Mouse (Mus musculus): ENCODE data around the gene Slit3. TPM values are rescaled to one million over a fixed set of nuclear protein-coding genes. Genes with fewer than 3 reads are reported as not detected.

Slit3 gene
- total and polyA plus RNA-seq, 3 experiments: not detected

- Histone ChIP-seq H3K27ac (ENCODE audit: control insufficient read depth, low read depth, low read length) (no peak overlapping the region), H3K36me3 (ENCODE audit: control insufficient read depth in 1 of 2, insufficient read depth in 2 of 2, low read length in 2 of 2) (no peaks in the 10 kb centered on the region), H3K79me2 (ENCODE audit: control insufficient read depth, insufficient read depth, low read length, poor library complexity) (no peaks in the 10 kb centered on the region), H3K9me3 (replicated peaks; ENCODE audit: insufficient read depth, low read length) (no peaks in the 10 kb centered on the region), H3K4me1 (ENCODE audit: control insufficient read depth in 1 of 2, insufficient read depth in 2 of 2, low read length in 2 of 2) (no peaks in the 10 kb centered on the region), H3K9ac (ENCODE audit: control insufficient read depth, low read depth, low read length, poor library complexity, severe bottlenecking) (no peak overlapping the region), H3K4me3 (ENCODE audit: control insufficient read depth in 1 of 2, insufficient read depth in 1 of 2, low read depth in 2 of 2, low read length in 2 of 2) (no peak overlapping the region), H3K27me3 (ENCODE audit: control insufficient read depth in 1 of 2, insufficient read depth in 2 of 2, low read length in 2 of 2) (no peaks in the 10 kb centered on the region; a peak in 1 of 4 replicates)
- DNase-seq (ENCODE audit: low read depth, low spot score): no peak
- TF ChIP-seq CTCF (IDR thresholded peaks at IDR 0.05 in 2 of 3, conservative IDR thresholded peaks at IDR 0.05 in 1 of 3; ENCODE audit: control insufficient read depth in 1 of 3, insufficient read depth in 1 of 3, low read depth in 2 of 3, low read length in 3 of 3, poor library complexity in 1 of 3, severe bottlenecking in 1 of 3) (no peak), ELF1 (IDR thresholded peaks at IDR 0.05; ENCODE audit: low read depth, low read length) (no peak), CHD2 (IDR thresholded peaks at IDR 0.05; ENCODE audit: low read length) (no peak), TAL1 (IDR thresholded peaks at IDR 0.05; ENCODE audit: low read length) (no peak), ZMIZ1 (IDR thresholded peaks at IDR 0.05; ENCODE audit: low read depth, low read length) (no peak), NRF1 (IDR thresholded peaks at IDR 0.05; ENCODE audit: insufficient read depth, low read depth, low read length, poor library complexity, severe bottlenecking) (no peak), TCF12 (IDR thresholded peaks at IDR 0.05; ENCODE audit: low read depth, low read length) (no peak), MEF2A (IDR thresholded peaks at IDR 0.05; ENCODE audit: extremely low read depth, insufficient replicate concordance, low read depth, low read length, poor library complexity, severe bottlenecking) (no peak), POLR2A (IDR thresholded peaks at IDR 0.05; ENCODE audit: control insufficient read depth in 1 of 2, insufficient read depth in 1 of 2, low read depth in 1 of 2, low read length in 2 of 2, poor library complexity in 1 of 2) (no peak), UBTF (IDR thresholded peaks at IDR 0.05; ENCODE audit: borderline replicate concordance, insufficient read depth, low read depth, low read length) (no peak), POLR2AphosphoS5 (IDR thresholded peaks at IDR 0.05; ENCODE audit: borderline replicate concordance, low read depth, low read length) (no peak), CHD1 (IDR thresholded peaks at IDR 0.05; ENCODE audit: low read depth, low read length) (no peak)
Measured at GRCm38 (mm10) chr11:35163396-35163795, 42.4 kb downstream of the Slit3 start.

- H3K9me3 ChIP-seq (replicated peaks; ENCODE audit: insufficient read depth, low read length): no peaks in the 10 kb centered on the region
- no peak overlapping the region for H3K27ac ChIP-seq (ENCODE audit: control insufficient read depth, low read depth, low read length)
- no peak for DNase-seq (ENCODE audit: low read depth, low spot score)
- H3K27me3 ChIP-seq (ENCODE audit: control insufficient read depth in 1 of 2, insufficient read depth in 2 of 2, low read length in 2 of 2): no peaks in the 10 kb centered on the region; a peak in 1 of 4 replicates
- H3K9ac ChIP-seq (ENCODE audit: control insufficient read depth, low read depth, low read length, poor library complexity, severe bottlenecking): no peak overlapping the region
- H3K36me3 ChIP-seq (ENCODE audit: control insufficient read depth in 1 of 2, insufficient read depth in 2 of 2, low read length in 2 of 2): no peaks in the 10 kb centered on the region
- TF ChIP-seq SMC3 (IDR thresholded peaks at IDR 0.05; ENCODE audit: low read depth, low read length): no peak
- TF ChIP-seq MAX (IDR thresholded peaks at IDR 0.05; ENCODE audit: low read length): no peak
- H3K79me2 ChIP-seq (ENCODE audit: control insufficient read depth, insufficient read depth, low read length, poor library complexity): no peaks in the 10 kb centered on the region
- H3K4me1 ChIP-seq (ENCODE audit: control insufficient read depth in 1 of 2, insufficient read depth in 2 of 2, low read length in 2 of 2): no peaks in the 10 kb centered on the region
- no peak overlapping the region for H3K4me3 ChIP-seq (ENCODE audit: control insufficient read depth in 1 of 2, insufficient read depth in 1 of 2, low read depth in 2 of 2, low read length in 2 of 2)
Measured at GRCm38 (mm10) chr11:35167176-35167575, 46.2 kb downstream of the Slit3 start.

GRCm38 (mm10) chr11:35171505-35171904, 50.5 kb downstream of the Slit3 start:
- Histone ChIP-seq H3K9ac (ENCODE audit: control insufficient read depth, low read depth, low read length, poor library complexity, severe bottlenecking) (no peak overlapping the region), H3K9me3 (replicated peaks; ENCODE audit: insufficient read depth, low read length) (no peaks in the 10 kb centered on the region), H3K4me3 (ENCODE audit: control insufficient read depth in 1 of 2, insufficient read depth in 1 of 2, low read depth in 2 of 2, low read length in 2 of 2) (no peak overlapping the region), H3K4me1 (ENCODE audit: control insufficient read depth in 1 of 2, insufficient read depth in 2 of 2, low read length in 2 of 2) (no peaks in the 10 kb centered on the region), H3K79me2 (ENCODE audit: control insufficient read depth, insufficient read depth, low read length, poor library complexity) (no peaks in the 10 kb centered on the region), H3K27me3 (ENCODE audit: control insufficient read depth in 1 of 2, insufficient read depth in 2 of 2, low read length in 2 of 2) (no peaks in the 10 kb centered on the region), H3K36me3 (ENCODE audit: control insufficient read depth in 1 of 2, insufficient read depth in 2 of 2, low read length in 2 of 2) (no peaks in the 10 kb centered on the region), H3K27ac (ENCODE audit: control insufficient read depth, low read depth, low read length) (no peak overlapping the region)
- TF ChIP-seq MAFK (IDR thresholded peaks at IDR 0.05; ENCODE audit: borderline replicate concordance, low read depth, low read length) (no peak), TAL1 (IDR thresholded peaks at IDR 0.05; ENCODE audit: low read length) (no peak), POLR2A (IDR thresholded peaks at IDR 0.05; ENCODE audit: control insufficient read depth in 1 of 2, insufficient read depth in 1 of 2, low read depth in 1 of 2, low read length in 2 of 2, poor library complexity in 1 of 2) (no peak), ZMIZ1 (IDR thresholded peaks at IDR 0.05; ENCODE audit: low read depth, low read length) (no peak), ETS1 (IDR thresholded peaks at IDR 0.05; ENCODE audit: low read depth, low read length) (no peak), MYB (IDR thresholded peaks at IDR 0.05; ENCODE audit: low read depth, low read length) (no peak), ELF1 (IDR thresholded peaks at IDR 0.05; ENCODE audit: low read depth, low read length) (no peak), CHD1 (IDR thresholded peaks at IDR 0.05; ENCODE audit: low read depth, low read length) (no peak), MAZ (IDR thresholded peaks at IDR 0.05; ENCODE audit: low read depth, low read length) (no peak), POLR2AphosphoS2 (IDR thresholded peaks at IDR 0.05; ENCODE audit: low read length) (no peak), RCOR1 (IDR thresholded peaks at IDR 0.05; ENCODE audit: low read depth, low read length) (no peak), UBTF (IDR thresholded peaks at IDR 0.05; ENCODE audit: borderline replicate concordance, insufficient read depth, low read depth, low read length) (no peak), MAX (IDR thresholded peaks at IDR 0.05; ENCODE audit: low read length) (no peak), GATA1 (IDR thresholded peaks at IDR 0.05; ENCODE audit: low read depth, low read length) (no peak), KAT2A (conservative IDR thresholded peaks at IDR 0.05; ENCODE audit: low read depth, low read length) (no peak), JUND (IDR thresholded peaks at IDR 0.05; ENCODE audit: low read depth, low read length) (no peak)
- no peak for DNase-seq (ENCODE audit: low read depth, low spot score)

Measured in MEL (cell line).